Mouse (Mus musculus) midbrain, postnatal 0 days (tissue): Measurements from ENCODE around the gene Ripor3. TPM values are rescaled to one million over a fixed set of nuclear protein-coding genes. Genes with fewer than 3 reads are reported as not detected.
A peak's percentile ranks its signal among the peaks of the same experiment; 100 is the strongest.

ENCODE experiments used
- ATAC-seq: fragments of 200-750 bp; cut with Nextera tagmentation; 2 replicates; pipeline ENCODE4 v1.8.0; 2017; ENCODE audit warnings: moderate number of reproducible peaks, mild to moderate bottlenecking, moderate TSS enrichment, moderate library complexity; ENCODE audit not compliant: low FRiP score
- DNase-seq: peaks from one replicate; pipeline ENCODE4 v3.0.0-alpha.2; 2015; ENCODE audit warnings: low spot score
- H3K27ac ChIP-seq: fragments of 300-500 bp; sonication (generic); 2 replicates; pipeline ENCODE4 v1.5.1; 2014; ENCODE audit warnings: low read depth, mild to moderate bottlenecking, low read length, mixed read lengths
- H3K27me3 ChIP-seq: fragments of 300-500 bp; sonication (generic); 2 replicates; pipeline ENCODE4 v1.6.1; 2014; ENCODE audit warnings: low read length, control low read depth, mixed read lengths; ENCODE audit not compliant: insufficient read depth
- H3K36me3 ChIP-seq: fragments of 300-500 bp; sonication (generic); 2 replicates; pipeline ENCODE4 v1.6.1; 2014; ENCODE audit warnings: low read length, control low read depth, mixed read lengths; ENCODE audit not compliant: insufficient read depth
- H3K4me1 ChIP-seq: fragments of 300-500 bp; sonication (generic); 2 replicates; pipeline ENCODE4 v1.6.1; 2014; ENCODE audit warnings: mild to moderate bottlenecking, control low read depth, antibody characterized with exemption, low read length, mixed read lengths; ENCODE audit not compliant: insufficient read depth
- H3K4me2 ChIP-seq: fragments of 300-500 bp; sonication (generic); 2 replicates; pipeline ENCODE4 v1.6.1; 2014; ENCODE audit warnings: low read depth, mild to moderate bottlenecking, low read length, mixed read lengths; ENCODE audit not compliant: poor library complexity, severe bottlenecking
- H3K4me3 ChIP-seq: fragments of 300-500 bp; sonication (generic); 2 replicates; pipeline ENCODE4 v1.5.1; 2014; ENCODE audit warnings: low read depth, mild to moderate bottlenecking, low read length, moderate library complexity
- H3K9ac ChIP-seq: fragments of 300-500 bp; sonication (generic); replicated peaks from 2 replicates; pipeline ENCODE4 v1.6.1; 2014; ENCODE audit warnings: mild to moderate bottlenecking, low read length, moderate library complexity, mixed read lengths; ENCODE audit not compliant: poor library complexity, severe bottlenecking
- H3K9me3 ChIP-seq: fragments of 300-500 bp; sonication (generic); 2 replicates; pipeline ENCODE4 v1.6.1; 2016; ENCODE audit warnings: low read length, control low read depth
- CTCF ChIP-seq: IDR thresholded peaks from 2 replicates; pipeline ENCODE4 v1.5.1; 2016; ENCODE audit warnings: antibody characterized with exemption, mild to moderate bottlenecking
- WGBS: fragments of 180-500 bp; shearing (Covaris S2); extraction: QIAGEN DNeasy Blood & Tissue Kit; methylation state at CpG from one replicate; pipeline ENCODE4 v1.1.7; 2014; 5-methylcytosine and 5-hydroxymethylcytosine counted together
- polyA plus RNA-seq: library from polyadenylated mRNA; unstranded; fragments of >200 nt; fragmentation: Nextera tagmentation; extraction: Ambion mirVana; gene quantifications from 2 replicates; pipeline ENCODE4 v1.2.1, GENCODE M21; 2015
- total RNA-seq: library from RNA; depleted of rRNA; stranded (reverse); fragments of >200 nt; gene quantifications from 2 replicates; pipeline ENCODE4 v1.2.3, GENCODE M21; 2014

The Ripor3 gene
- total and polyA plus RNA-seq, 2 experiments from 2014 or later: 0.28 to 0.99 TPM

DNA sequence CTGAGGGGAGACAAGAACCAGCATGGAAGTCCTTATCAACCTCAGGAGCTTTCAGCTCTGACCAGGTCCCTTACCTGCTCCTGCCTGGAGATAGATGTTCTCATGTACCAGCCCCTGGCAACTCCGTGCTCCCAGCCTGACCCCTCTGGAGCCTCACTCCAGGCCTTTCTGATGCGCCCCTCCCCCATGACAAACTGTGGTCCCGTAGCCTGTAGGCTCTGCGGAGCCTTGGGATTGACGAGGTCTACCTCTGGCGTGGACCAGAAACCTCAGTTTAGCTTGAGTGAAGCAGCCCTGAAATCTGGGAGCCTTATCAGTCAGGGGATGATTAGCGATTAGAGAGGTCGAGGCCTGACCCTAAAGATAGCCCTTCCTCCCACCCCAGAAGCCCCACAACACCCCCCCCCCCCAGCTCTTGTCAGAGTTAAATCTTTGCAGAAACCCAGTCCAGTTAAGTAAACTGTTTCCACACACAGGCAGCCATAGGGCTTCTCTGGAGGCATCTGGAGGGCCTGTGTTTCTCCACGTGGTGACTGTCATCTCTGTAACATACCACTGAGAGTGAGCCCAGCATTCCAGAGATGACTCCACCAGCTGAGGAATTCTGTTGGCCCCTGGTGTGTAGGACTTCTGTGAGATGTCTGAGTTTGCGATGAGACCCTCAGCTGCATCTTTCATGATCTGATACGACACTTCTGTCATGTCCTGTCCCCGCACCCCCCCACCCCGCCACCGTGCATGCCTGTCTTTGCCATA lies 45.7 kb upstream of the Ripor3 start:
- Histone ChIP-seq H3K36me3 (no peaks in the 10 kb centered on the region), H3K27ac (no peak overlapping the region), H3K4me1 (no peaks in the 10 kb centered on the region), H3K9ac (no peak overlapping the region), H3K4me3 (no peak overlapping the region), H3K4me2 (no peak overlapping the region), H3K27me3 (peaks cover 9% of the 10 kb centered on the region), H3K9me3 (no peaks in the 10 kb centered on the region)
- DNase-seq: no peak
- ATAC-seq: no peak
- WGBS: 47% methylated on average over 14 of the region's 14 CpGs
- no peak for TF ChIP-seq CTCF

DNA sequence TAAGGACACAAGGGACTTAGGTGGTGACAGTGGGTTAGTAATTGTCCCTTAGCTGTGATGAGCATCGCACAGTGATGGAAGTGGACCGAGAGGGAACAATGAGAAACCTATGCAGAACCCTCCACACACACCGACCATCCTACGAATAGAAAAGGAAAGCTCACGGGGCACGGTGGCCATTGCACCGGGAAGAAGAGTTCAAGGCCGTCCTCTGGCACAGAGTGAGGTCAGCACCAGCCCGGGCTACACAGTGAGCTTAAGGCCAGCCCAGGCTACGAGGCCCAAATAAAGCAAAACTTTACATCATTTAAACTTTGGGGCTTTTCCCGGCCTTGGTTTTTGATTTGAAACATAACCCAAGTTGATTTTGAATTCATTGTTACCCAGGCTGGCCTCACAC lies 43.7 kb upstream of the Ripor3 start:
- H3K36me3 ChIP-seq: no peaks in the 10 kb centered on the region
- no peaks in the 10 kb centered on the region for H3K9me3 ChIP-seq
- no peak overlapping the region for H3K4me2 ChIP-seq
- no peak for ATAC-seq
- no peak overlapping the region for H3K9ac ChIP-seq
- no peak for TF ChIP-seq CTCF
- no peak overlapping the region for H3K4me3 ChIP-seq
- H3K27me3 ChIP-seq: peaks cover 26% of the 10 kb centered on the region
- 92% methylated on average over 11 of the region's 11 CpGs for WGBS
- no peak overlapping the region for H3K27ac ChIP-seq
- no peaks in the 10 kb centered on the region for H3K4me1 ChIP-seq
- no peak for DNase-seq

DNA sequence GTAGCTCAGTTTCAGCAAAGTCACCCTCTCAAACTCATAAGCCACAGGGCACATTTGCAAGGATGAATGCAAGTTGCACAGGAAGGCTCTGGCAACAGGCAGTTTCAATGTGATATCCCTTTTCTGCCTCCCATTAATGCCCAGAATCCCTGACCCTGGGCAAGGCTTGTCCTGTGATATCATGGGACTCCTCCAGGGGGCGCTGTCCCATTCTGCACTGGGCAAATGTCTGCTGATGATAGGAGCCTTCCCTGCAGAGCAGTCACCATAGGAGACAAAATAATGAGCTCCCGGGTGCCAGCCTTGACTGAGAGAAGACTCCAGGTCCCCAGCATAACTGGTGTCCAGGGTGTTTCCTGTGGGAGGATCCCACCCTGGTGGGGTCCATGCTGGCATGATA lies 42.3 kb upstream of the Ripor3 start:
- ATAC-seq (no peak), DNase-seq (no peak)
- H3K4me2 ChIP-seq: no peak overlapping the region
- H3K9ac ChIP-seq: no peak overlapping the region
- H3K4me1 ChIP-seq: no peaks in the 10 kb centered on the region
- peaks cover 31% of the 10 kb centered on the region for H3K27me3 ChIP-seq
- H3K9me3 ChIP-seq: no peaks in the 10 kb centered on the region
- peak; percentile 62 for TF ChIP-seq CTCF
- WGBS: 12% methylated on average over 2 of the region's 2 CpGs
- H3K27ac ChIP-seq: no peak overlapping the region
- H3K4me3 ChIP-seq: no peak overlapping the region
- H3K36me3 ChIP-seq: no peaks in the 10 kb centered on the region

DNA sequence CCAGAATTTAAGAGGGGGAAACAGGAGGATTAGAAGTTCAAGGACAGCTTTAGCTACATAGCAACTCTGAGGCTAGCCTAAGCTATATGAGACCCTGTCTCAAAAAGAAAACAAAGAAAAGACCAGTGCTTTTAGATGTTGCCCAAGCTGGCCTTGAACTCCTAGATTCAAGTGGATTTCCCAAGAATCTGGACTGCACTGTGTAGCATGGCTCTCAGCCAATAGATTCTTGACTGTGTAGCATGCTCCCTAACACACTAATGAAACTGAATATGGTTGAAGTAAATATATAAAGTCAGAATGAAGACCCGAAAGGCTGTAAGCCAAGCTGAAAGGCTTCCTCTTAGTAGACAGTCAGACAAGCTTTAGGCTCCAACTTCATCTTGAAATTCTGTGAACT lies 41.7 kb upstream of the Ripor3 start:
- Histone ChIP-seq H3K27me3 (peaks cover 31% of the 10 kb centered on the region), H3K27ac (no peak overlapping the region), H3K9me3 (no peaks in the 10 kb centered on the region), H3K4me3 (no peak overlapping the region), H3K4me2 (no peak overlapping the region), H3K36me3 (no peaks in the 10 kb centered on the region), H3K4me1 (no peaks in the 10 kb centered on the region), H3K9ac (no peak overlapping the region)
- no peak for DNase-seq
- ATAC-seq: no peak
- WGBS: 93% methylated on average over 1 of the region's 1 CpGs
- no peak for TF ChIP-seq CTCF

DNA sequence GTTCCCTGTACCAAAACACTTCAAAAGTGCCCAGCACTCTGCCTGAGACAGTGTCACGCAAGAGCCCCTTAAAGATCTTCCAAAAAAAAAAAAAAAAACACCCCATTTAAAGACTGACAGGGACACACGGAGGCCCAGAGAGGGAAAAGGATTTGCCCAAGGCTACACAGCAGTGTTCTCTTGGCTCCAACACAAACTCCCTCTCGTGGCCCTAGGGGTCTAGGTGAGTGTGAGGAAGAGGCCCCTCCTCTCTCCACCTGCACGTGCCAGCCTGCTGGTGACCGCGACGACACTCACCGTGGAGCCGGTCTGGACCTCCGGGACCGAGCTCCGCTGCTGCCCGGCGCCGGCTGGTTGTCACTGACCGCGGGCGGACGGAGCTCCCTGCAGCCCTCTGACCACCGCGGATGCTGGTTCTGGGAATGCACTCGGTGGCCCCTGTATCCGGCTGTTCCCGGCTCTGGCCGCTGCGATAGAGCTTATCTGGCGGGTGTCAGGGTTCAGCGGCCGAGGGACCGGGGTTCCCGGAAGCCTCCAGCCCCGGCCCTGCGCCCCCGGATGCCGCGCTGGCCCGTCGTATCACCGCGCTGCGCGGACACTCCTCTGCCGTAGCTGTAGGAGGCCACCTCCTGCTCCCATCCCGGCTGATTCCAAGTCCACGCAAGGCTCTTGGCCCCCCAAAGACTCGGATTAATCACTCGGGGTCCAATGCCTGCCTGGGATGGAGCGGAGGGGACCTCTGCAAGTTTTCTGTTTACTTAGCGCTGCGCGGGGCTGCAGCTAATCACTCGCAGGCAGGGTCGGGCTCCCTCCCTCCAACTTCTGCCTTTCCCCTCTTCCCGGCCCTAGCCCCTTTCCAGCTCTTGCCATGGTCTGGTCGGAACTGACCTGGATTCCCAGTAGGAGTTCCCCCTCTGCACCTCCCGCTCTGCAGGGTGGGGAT lies 39.9 kb upstream of the Ripor3 start:
- Histone ChIP-seq H3K9me3 (no peaks in the 10 kb centered on the region), H3K4me1 (no peaks in the 10 kb centered on the region), H3K4me2 (peak overlapping the region; percentile 72), H3K27ac (no peak overlapping the region), H3K4me3 (peak overlapping the region; percentile 37), H3K27me3 (peaks cover 31% of the 10 kb centered on the region), H3K9ac (peak overlapping the region; percentile 42; the same call in 1 of the 2 replicates), H3K36me3 (no peaks in the 10 kb centered on the region)
- TF ChIP-seq CTCF: no peak
- no peak for ATAC-seq
- WGBS: under 1% methylated on average over 56 of the region's 56 CpGs
- no peak for DNase-seq
